Mouse (Mus musculus): ENCODE data around the gene Spa17. TPM values are rescaled to one million over a fixed set of nuclear protein-coding genes. Genes with fewer than 3 reads are reported as not detected.

Gene Spa17
- total RNA-seq (2021) = 1 to 10 TPM; 1.5 to 2.8 TPM
- long read RNA-seq, partial matches to known transcripts = 1 of 3 reads
- long read RNA-seq, other reads (novel, unspliced or antisense) = 1 of 3 reads

DNA sequence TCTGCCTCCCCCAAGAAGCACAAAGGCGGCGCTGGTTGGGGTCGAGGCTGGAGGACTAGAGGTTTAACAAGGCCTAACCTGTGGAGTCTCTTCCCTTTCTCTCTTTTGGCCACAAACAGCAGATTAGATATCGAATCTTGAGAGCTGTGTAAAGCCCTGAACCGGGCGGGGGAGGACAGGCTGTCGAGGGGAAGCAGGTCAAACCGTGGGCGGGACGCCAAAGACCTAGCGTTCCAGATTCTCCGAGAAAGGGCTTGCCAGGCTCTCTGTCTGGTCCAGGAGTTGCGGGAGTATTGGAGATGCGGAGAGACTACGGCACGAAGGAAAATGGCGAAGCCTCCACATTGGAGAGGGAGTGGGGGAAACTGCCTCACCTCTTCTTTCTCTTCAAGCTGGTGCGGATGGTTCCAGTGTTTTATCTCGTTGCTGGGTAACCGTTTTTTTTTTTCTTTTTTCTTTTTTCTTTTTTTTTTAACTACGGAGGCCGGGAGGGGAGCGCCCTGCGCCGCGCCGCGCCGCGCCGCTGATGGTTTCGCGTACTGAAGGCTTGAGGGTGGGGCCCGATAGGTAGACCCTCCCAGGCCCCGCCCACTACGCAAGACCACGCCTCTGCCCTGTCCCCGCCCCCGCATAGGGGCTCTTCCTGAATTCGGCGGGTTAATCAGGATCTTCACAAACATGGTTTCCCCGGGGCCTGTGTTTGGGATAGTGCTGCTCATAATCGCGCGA lies at the start of gene Spa17:
Spa17 (minus strand) TSS at position 541 of the 729 bp plus-strand sequence.
- DNase-seq (ENCODE audit: low spot score in 2 of 2) = peak; percentile 81 to 90

- DNase-seq (ENCODE audit: low spot score in 2 of 2) = no peak
Observed at GRCm38 (mm10) chr9:37663210-37663609, 49.7 kb upstream of the Spa17 start.

DNA sequence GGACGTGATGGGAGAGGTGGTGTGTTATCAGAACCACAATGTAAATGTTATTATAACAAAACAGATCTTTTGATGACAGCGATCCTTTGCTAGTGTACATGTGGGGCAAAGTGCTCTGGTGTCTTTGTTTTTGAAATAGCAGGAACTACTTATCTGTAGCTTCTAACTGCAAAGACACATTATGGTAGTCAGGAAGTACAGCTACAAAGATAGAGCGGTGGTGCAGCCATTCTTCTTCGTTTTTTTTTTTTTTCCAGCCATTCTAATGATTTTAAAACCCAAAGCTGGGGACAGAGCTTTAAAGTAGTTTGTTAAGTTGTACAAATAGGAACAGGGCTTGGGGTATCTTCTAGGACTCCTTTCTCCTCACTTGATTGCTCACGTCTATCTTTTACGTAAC lies 45.9 kb upstream of the Spa17 start:
- no peak for DNase-seq (ENCODE audit: low spot score in 2 of 2)

GRCm38 (mm10) chr9:37656931-37657481 lies 43.5 kb upstream of the Spa17 start, which contains the start of gene Tbrg1:
Gene Tbrg1 (minus strand): TSS chr9:37657312.
- DNase-seq (ENCODE audit: low spot score in 2 of 2) = peak; percentile 71 to 84

DNA sequence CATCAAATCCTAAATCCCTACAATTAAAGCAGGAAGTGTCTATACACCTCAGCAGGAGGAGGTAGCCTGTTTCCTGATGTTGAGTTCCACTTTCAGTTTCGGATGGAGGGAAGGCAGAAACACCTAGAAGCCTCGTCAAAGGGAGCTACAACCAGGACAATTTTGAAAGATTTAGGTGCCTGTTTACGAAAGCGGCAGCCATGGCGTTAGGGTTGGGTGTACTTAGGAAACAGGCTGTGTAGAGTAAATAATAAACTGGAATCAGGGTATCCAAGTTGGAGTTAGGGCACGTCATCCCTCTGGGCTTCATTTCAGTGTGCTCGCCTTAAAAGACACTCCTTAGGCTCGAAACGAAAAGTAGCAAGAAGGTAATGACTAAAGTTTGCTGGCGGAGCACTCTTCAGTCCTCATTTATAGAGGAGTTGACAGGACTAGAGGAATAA lies 42.9 kb upstream of the Spa17 start:
- no peak for DNase-seq (ENCODE audit: low spot score in 2 of 2)

GRCm38 (mm10) chr9:37655961-37656360 lies 42.4 kb upstream of the Spa17 start:
- no peak for DNase-seq (ENCODE audit: low spot score in 2 of 2)

GRCm38 (mm10) chr9:37653836-37654235 lies 40.3 kb upstream of the Spa17 start:
- DNase-seq (ENCODE audit: low spot score in 2 of 2) = no peak

- DNase-seq (ENCODE audit: low spot score in 2 of 2) = no peak
Observed at GRCm38 (mm10) chr9:37650639-37651038, 37.1 kb upstream of the Spa17 start.

GRCm38 (mm10) chr9:37646246-37646645 lies 32.7 kb upstream of the Spa17 start:
- DNase-seq (ENCODE audit: low spot score in 2 of 2) = no peak

DNA sequence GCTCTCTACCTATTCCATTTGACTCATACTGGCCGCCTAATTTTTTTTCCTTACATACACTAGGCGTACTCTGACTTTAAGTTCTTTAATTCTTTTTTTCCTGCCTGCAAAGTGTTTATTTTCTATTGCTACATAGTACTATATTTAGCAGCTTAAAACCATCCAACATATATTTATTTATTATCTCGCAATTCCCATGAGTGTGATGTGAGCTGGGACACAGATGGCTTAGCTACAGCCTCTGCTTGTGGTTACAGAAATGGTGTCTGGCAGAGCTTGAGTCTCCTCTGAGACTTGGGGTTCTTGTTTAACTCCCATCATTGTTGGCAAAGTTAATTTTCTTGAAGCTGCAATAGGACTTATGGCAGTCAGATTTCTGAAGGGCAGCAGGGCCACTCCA lies 25.2 kb upstream of the Spa17 start:
- DNase-seq (ENCODE audit: low spot score in 2 of 2) = no peak

DNA sequence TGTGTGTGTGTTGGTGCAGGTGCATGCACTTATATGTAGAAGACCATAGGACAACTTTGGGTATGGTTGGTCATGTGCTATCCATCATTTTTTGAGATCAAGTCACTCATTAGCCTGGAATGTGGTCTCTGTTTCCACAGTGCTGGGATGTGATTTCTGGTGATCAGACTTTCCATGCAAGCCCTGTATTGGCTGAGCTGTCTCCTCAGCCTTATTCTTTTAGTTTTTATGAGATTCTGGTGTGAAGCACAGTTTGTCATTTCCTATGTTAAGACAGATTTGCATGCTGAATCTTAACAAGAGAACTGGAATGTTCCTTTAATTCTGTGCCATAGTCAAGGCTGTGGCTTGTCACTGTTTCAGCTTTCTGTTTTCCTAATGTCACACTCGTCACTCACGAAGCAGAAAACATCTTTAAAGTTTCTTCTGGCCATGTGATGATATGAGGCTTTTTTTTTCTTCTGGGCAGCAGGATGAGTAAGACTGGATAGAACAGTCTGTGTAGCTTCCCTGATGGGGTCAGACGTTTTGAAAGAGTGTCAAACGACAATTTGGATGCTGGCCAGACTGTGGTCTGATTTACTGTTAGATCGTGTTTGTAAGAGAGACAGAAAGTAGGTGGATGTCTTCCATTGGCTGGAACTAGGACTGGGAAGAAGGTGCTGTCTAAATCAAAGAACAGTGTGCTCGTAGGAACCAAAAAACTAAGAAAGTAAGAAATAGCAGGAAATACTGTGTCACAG lies 23.4 kb upstream of the Spa17 start:
- peak in 1 of 2 experiments; percentile 30 for DNase-seq (ENCODE audit: low spot score in 2 of 2)

DNA sequence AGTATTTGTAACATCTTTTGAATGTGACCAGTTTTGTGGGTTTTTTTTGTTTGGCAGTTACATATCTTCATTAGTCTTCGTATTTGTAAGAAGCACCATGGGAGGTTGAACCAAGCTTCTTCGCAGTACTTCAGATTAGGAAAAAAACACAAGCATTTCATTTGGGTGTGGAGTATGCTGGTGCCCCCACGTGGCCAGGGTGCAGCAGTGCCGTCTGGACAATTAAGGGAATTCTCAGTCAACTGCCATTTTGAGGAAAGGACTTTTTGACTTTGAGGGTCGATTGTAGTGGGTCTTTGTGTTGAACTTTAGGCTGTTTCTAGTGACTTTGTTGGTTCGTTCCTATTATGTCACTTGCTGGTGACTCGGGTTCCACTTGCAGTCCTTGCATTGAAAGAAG lies 22.8 kb upstream of the Spa17 start:
- DNase-seq (ENCODE audit: low spot score in 2 of 2) = peak in 1 of 2 experiments; percentile 73

GRCm38 (mm10) chr9:37634269-37634668 lies 20.7 kb upstream of the Spa17 start:
- no peak for DNase-seq (ENCODE audit: low spot score in 2 of 2)

GRCm38 (mm10) chr9:37632305-37632704 lies 18.8 kb upstream of the Spa17 start:
- no peak for DNase-seq (ENCODE audit: low spot score in 2 of 2)

DNA sequence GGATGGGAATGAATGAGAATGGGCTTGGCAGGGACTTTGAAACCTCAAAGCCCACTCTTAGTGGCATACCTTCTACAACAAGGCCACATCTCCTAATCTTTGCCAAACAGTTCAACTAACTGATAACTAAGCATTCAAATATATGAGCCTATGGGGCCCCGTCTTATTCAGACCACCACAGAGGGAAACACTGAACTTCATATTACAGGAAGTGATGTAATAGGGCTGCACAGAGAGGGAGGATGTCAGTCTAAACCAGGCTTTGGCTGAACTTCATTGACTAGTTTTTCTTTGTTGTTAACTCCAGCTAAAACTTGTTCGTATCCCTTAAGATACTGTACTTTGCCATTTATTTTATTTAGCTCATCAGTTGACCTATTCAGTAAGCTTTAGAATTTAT lies 16.4 kb upstream of the Spa17 start:
- no peak for DNase-seq (ENCODE audit: low spot score in 2 of 2)

GRCm38 (mm10) chr9:37628581-37628980 lies 15.1 kb upstream of the Spa17 start:
- DNase-seq (ENCODE audit: low spot score in 2 of 2) = no peak

- no peak for DNase-seq (ENCODE audit: low spot score in 2 of 2)
Observed at GRCm38 (mm10) chr9:37627263-37627662, 13.7 kb upstream of the Spa17 start.

DNA sequence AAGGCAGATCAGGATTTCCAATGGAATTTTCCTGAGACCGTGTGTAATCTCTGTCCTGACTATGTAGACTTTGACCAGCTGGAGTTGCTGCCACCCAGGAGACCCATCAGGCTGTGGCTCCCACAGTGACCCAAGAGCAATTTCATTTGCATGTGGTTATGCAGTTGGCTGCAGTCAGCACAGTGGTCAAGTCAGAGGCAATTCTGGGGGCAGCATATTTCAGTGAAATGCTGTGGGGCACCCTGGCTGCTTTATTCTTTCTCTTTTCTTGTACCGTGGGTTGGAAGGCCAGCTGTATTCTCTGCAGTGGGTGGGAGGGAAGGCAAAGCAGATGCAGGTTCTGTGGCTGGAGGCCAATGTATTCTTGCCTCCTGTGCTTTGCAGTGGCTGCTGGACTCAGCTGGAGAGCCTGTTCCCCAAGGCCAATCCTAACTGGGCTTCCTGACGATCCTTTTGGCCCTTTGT lies 12.6 kb upstream of the Spa17 start:
- peak in 1 of 2 experiments; percentile 51 for DNase-seq (ENCODE audit: low spot score in 2 of 2)

DNA sequence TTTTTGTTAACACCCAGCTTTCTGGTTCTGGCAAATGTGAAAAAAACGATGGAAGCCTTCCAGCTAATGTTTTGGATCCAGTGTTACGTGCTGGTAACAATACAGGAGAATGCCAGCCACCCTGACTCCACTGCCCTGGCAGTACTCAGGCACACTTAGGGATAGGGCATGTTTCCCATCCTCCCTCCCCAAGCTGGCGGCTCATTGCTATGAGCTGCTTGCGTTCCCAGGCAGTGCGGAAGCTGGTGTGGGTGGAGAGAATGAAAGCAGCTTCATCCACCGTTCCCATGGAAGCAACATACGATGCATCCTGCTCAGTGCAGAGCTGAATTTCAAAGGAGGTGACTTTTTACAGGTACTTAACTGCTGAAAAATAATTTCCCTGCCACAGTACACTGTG lies 12.1 kb upstream of the Spa17 start:
- peak; percentile 87 to 92 for DNase-seq (ENCODE audit: low spot score in 2 of 2)

- DNase-seq (ENCODE audit: low spot score in 2 of 2) = peak in 1 of 2 experiments; percentile 41
Observed at GRCm38 (mm10) chr9:37625129-37625528, 11.6 kb upstream of the Spa17 start.

DNA sequence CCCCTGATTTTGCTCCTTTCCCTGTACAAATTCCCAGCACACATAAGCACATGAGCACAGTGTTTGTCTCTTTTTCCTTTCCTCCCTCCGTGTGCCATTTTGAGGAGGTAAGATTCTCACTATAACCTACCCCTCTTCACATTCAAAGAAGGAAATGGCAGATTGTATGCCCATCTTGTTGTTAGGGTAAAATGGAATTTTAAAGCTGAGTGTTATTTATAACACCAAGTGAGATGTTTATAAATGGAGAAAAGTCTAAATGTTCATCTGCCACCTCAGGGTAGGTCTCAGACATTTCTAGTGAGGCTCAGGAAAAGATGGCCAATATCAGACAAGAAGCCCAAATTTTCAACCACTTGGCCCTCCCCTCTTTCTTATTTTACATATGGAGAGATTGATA lies 11.0 kb upstream of the Spa17 start:
- no peak for DNase-seq (ENCODE audit: low spot score in 2 of 2)

- DNase-seq (ENCODE audit: low spot score in 2 of 2) = no peak
Observed at GRCm38 (mm10) chr9:37623981-37624380, 10.5 kb upstream of the Spa17 start.

All from layer of hippocampus, adult 18-20 months (tissue).